Mouse (Mus musculus): ENCODE data around the gene BC053393.

GRCm38 (mm10) chr11:46536978-46537377, 34.4 kb upstream of the BC053393 start:
- no peak for TF ChIP-seq CTCF (conservative IDR thresholded peaks at IDR 0.05; ENCODE audit: low read length)
- no peak for TF ChIP-seq NANOG (IDR thresholded peaks at IDR 0.05; ENCODE audit: borderline replicate concordance, low read length)
- no peak for TF ChIP-seq POU5F1 (IDR thresholded peaks at IDR 0.05; ENCODE audit: borderline replicate concordance, low read length)

Data from E14TG2a.4 (cell line).